Mouse (Mus musculus) layer of hippocampus, adult 18-20 months (tissue): Measurements from ENCODE around the gene Enox2. TPM values are rescaled to one million over a fixed set of nuclear protein-coding genes. Genes with fewer than 3 reads are reported as not detected.
"Not testable (repeated sequence)": the region's sequence is repeated elsewhere in the genome, so short reads cannot be mapped to it uniquely, and the experiment has no call there.

Experiments used
- DNase-seq, 2 experiments: peaks; one replicate each; pipeline ENCODE4 v3.0.0; 2022; ENCODE audit warnings: low spot score in 2 of 2
- long read RNA-seq: library from polyadenylated mRNA; stranded (forward); transcript quantifications from one replicate; pipeline ENCODE4 v2.0.0, GENCODE M21; 2021
- total RNA-seq, 2 experiments: library from RNA; stranded (reverse); gene quantifications; 2 replicates each; pipeline ENCODE4 v1.2.3; 2021

Gene Enox2
- 10 to 100 TPM; 16.1 to 16.5 TPM for total RNA-seq
- long read RNA-seq, partial matches to known transcripts = 2 of 10 reads
- long read RNA-seq, other reads (novel, unspliced or antisense) = 5 of 10 reads

DNA sequence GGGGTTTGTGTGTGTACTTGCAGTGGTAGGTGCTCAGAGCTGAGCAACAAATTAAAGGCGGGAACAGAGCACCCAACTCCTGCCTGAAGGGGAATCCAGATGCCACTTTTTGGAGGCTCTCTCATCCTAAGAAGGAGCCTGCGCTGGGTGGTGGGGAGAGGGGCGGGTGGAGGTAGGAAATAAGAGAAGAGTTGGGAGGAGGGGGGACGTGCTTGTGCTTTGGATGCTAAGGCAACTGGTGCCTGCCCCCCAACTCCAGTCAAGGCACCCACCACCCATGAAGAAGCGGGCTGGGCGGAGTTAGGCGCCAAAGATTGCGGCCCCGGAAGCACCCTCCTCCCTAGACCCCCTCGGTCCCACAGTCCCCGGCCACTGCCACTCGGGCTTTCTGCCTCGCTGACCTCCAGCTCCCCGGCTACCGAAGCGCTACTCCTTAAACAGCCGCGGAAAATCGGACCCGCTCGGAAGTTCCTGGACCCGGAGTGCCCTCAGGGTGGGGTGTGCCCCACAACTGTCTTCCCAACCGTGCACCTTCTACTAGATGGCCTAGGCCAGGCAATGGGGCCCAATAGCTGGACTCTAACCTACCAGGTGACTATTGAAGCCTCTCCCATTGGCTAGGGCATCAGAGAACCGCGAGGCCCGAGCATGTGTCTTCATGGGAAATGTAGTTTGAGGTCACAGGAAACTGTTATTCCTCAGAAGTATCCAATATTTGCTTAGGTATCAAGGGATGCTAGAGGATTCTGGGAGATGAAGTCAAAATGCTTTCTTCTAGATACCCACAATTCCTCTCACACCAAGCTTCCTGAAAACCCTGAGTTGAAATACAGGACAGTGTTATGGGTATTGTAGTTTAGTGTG lies at the start of gene Enox2:
Gene Enox2 (minus strand): TSS at position 560 of the 864 bp plus-strand sequence.
- DNase-seq = peak; percentile 78 to 91

DNA sequence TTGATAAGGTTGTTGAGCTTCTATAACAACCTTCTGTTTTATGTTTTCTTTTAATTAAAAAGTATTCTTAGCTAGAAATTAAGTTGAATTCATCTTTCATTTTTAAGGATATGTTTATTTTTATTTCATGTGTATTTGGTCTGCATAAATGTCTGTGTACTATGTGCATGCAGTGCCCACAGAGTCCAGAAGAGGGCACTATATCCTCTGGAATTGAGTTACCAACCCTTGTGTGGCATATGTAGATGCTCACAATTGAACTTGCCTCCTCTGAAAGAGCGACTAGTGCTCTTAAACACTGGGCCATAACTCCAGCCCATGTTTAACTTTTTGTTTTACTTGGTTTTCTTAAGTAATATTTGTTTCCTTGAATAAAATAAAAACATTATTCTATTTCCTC lies 21.4 kb upstream of the Enox2 start:
- peak in 1 of 2 experiments; percentile 2 for DNase-seq

DNA sequence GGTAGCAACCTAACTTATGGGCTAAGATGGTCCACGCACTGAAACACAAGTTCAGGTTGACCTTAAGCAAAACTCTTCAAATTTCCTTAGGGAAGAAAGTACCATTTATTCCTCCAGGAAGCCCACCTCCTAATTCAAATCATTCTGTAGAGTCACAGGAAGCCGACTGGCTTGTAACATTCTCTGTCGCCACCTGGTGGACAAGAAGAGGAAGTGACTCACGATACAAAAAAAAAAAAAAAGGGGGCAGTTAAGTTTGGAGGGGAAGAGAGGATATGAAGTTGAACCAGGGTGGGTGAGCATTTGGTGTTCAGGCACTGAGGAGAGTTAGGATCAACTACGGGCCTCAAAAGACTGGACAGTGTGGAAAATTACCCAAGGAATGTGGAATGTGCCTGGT lies 18.6 kb upstream of the Enox2 start:
- peak in 1 of 2 experiments; percentile 5 for DNase-seq

- no peak for DNase-seq
Observed at GRCm38 (mm10) chrX:49279918-49280586, 8.0 kb downstream of the Enox2 start.

DNA sequence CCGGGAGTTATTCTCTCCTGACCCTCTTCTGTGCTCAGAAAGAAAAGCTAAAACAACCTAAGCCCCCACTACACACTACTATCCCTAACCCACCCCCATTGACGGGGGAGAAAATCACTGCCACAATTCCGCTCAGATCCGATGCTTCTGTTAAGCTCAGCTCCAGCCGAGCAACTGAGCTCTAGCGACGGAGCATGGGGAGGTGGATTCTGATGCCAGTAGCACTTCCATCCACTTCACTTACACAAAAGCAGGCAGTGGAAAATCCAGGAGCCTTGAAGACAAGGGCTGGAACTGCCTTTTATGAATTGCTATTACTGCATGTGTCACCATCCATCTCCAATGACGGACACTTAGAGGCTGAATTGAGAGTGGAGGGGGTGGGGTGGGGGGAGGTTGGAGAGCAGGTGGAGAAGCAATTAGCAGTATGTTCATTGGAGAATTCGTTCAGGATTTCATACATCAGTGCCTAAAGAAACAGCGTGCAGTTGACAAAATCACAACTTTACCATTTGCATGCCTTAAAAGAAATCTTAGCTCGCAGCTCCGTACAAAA lies 14.5 kb downstream of the Enox2 start:
- DNase-seq = peak; percentile 9 to 36

GRCm38 (mm10) chrX:49250816-49251215 lies 37.2 kb downstream of the Enox2 start:
- no peak for DNase-seq

DNA sequence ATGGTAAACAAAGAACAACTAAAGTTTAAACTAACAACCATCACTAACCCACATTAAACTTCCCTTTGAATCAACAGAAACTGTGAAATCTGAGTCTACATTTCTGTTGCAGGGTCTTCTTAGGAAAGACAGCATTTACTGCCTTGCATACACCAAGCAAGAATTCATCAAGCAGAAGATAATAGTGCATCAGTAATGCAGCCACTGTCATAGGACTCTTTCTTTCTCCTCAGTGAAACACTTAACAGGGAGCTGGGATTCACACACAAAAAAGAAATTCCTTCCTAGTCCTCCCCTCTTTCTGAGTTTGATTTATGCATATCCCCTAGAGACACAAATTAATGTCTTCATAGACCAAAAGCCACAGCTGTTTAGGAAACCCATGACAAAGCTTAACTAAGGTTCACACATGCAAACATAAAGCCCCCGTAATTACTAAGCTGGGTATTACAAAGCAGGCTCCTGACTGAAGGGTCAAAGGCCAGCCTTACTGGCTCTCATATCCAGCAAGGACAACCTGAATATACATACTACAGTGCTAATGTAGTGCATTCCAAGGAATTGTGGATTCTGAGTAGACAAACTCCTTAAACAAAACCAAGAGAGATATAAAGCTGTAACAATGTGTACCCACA lies 62.1 kb downstream of the Enox2 start:
- DNase-seq = no peak

DNA sequence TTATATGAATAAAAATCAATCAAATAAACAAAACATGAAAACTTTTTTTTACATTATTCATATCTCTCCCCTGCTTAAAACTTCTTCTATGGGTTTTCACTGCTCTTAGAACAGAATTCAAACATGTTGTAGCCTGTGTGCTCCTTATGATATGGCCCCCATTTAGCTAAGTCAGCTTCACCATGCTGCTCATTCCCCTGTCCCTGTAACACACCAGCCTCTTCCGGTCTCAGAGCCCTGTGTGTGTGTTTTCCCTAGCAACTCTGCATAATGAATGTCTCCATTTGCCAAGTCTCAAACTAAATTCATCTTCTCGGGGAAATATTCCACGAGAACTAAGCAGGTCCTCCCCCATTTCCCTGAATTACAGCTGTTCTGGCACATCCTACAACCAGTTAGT lies 71.6 kb downstream of the Enox2 start:
- no peak for DNase-seq

DNA sequence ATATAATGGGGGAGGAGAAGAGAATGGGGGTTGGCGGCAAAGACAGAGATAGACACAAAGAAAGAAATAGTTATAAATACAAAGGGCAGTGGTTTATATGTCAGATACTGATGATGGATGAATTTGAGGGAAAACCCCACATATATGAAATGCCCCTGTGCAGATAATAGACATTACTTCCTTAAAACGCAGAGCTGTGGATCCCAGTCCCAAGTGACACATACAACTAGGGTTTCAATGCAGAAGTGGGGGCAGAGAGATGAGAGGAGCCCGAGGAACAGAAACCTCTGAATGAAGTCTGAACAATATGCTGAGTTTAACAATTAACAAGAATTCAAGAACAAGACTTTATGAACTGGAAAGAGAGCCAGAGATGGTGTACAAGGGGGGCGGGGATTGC lies 91.7 kb downstream of the Enox2 start:
- DNase-seq = no peak

DNA sequence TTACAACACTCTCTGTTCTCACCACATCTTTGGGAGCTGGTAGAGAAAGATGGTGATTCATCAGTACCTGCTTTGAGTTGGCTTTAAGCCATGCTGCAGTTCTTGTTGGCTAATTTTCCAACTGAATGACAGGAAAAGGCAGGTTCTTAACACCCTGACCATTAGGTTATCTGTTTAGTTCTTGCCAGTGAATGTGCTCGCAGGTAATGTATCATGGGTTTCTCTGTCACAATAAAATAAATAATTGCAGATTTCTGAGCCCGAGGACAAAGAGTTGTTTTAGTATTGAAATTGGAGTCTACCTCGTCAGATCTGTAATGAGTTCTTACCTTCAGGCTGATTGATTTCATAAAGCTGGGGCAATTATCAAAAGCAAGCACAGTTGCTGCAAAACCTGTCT lies 106.9 kb downstream of the Enox2 start:
- DNase-seq = no peak

- no peak for DNase-seq
Observed at GRCm38 (mm10) chrX:49178670-49179069, 109.4 kb downstream of the Enox2 start.

DNA sequence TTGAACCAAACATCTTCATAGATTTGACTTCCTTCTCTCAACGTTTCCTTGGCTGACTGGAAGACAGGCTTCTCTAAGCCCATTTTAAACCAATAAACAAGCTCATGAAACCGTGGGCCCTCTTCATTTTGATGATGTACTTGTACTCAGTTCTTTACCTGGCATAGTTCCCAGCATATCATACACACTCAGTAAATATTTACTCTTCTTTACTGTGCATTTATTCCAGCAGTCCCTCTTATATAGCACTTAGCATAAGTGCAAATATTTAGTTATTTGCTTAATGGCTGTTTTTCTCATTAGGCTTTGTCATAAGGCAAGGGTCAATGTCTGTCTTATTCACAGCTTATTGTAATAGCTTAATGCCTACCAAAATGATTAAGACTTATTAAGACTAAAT lies 133.8 kb downstream of the Enox2 start:
- no peak for DNase-seq

DNA sequence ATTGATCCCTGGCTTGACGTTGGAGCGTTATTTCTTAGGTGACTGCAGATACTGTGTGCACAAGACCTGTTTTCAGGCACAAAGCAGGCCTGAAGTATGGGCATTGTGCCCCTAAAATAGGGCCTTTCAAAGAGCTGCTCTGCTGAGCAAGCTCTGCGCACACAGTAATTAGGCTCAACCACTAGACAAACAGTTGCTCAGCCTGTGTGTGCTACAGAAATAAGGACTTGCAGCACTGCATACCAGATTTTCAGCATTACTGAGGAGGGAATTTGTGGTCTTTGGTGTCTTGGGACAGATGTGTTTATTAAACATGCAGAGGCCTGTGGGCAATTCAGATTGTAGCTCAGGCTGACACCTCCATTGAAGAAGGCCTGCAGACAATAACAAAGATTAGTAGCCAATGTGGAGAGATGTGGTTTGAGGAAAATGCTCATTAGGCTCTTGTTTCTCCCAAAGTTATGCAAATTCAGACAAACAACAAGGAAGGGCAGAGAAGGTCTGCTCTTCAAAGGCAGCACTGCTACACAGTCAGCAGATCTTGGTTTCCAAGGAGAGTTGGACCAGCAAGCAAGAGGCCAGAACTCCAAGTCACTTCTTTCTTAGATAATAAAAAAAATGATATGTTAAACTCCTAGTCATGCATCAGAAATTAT lies 163.2 kb downstream of the Enox2 start:
- peak in 1 of 2 experiments; percentile 1 for DNase-seq

DNA sequence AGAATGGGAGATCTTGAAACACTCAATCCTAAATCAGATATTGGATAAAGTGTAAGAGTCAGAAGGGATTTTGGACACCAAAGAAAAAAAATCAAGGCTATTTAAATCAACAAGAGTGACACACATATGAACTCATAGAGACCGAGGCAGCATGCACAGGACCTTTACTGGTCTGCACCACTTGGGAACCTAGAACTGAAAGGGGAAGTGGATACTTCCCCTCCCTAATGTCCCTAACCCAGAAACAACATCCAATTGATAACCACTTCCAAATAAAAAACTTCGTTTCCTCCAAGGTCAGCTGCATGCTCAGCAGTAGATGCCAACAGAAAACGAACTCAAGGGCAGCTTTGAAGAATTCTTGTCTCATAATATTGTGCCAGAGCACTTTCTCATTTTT lies 171.6 kb downstream of the Enox2 start:
- no peak for DNase-seq

DNA sequence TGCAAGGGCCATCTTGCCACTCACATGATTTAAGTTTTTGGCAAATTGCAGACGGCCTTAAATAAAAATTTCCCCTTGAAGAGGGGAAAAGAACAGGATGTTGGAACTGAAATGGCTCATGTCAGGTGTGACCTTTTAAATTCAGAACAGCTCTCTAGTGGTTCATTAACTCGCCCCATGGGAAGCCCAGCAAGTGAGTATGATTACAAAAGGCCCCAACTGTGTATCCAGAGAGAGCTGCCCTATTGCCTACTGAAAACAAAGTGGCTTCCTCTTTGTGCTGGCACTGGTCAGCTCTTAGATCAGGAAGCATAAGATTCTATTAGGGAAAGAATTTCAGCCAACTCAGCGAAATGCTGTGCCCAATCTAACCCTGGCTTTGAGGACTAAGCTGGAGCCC lies 175.6 kb downstream of the Enox2 start:
- DNase-seq = no peak

- not testable (repeated sequence) for DNase-seq
Observed at GRCm38 (mm10) chrX:49100542-49100941, 187.5 kb downstream of the Enox2 start.

GRCm38 (mm10) chrX:49096249-49096648 lies 191.8 kb downstream of the Enox2 start:
- no peak for DNase-seq

GRCm38 (mm10) chrX:49075055-49075454 lies 213.0 kb downstream of the Enox2 start:
- no peak for DNase-seq

DNA sequence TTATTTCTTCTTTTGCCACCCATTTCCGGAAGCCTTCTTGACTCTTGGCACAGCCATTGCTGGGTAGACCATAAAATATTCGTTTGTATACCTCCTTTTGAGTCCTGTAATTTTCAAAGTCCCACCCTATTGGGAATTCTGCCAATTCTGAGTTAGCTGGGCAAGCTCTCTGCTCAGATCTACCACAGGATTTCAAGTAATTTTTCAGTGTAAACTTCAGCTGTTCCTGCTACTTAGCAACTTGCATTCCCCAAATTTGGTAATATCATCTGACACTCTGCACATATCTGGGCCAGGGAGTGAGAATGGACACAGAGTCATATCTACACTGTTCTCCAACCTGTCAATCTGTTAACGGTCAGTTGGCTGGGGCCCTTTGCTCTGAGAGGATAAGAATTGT lies 214.5 kb downstream of the Enox2 start:
- DNase-seq = no peak

- no peak for DNase-seq
Observed at GRCm38 (mm10) chrX:49045118-49045517, 242.9 kb downstream of the Enox2 start.

GRCm38 (mm10) chrX:49009746-49010145 lies 278.3 kb downstream of the Enox2 start:
- no peak for DNase-seq
